Mouse (Mus musculus) fat pad, adult 2 months (tissue): ENCODE measurements around the gene Pctp.

Experiments
- DNase-seq: peaks from one replicate; pipeline ENCODE4 v3.0.0-alpha.2; 2011; ENCODE audit warnings: low read depth, low spot score; ENCODE audit errors: extremely low read depth

Gene Pctp

GRCm38 (mm10) chr11:90007791-90008531 lies 5.3 kb upstream of the Pctp start:
- DNase-seq, result no peak

GRCm38 (mm10) chr11:90006111-90006510 lies 3.4 kb upstream of the Pctp start:
- DNase-seq, result no peak

- no peak for DNase-seq
Measured at GRCm38 (mm10) chr11:90003386-90003785, 692 bp upstream of the Pctp start.

- no peak for DNase-seq
Measured at GRCm38 (mm10) chr11:90002987-90003348, 274 bp upstream of the Pctp start.

- DNase-seq, result peak; percentile 97
Measured at GRCm38 (mm10) chr11:90001396-90002230, 1.1 kb downstream of the Pctp start.

- DNase-seq, result peak; percentile 68
Measured at GRCm38 (mm10) chr11:90000666-90001065, 2.0 kb downstream of the Pctp start.

GRCm38 (mm10) chr11:89998996-89999770 lies 3.5 kb downstream of the Pctp start:
- DNase-seq, result no peak

- no peak for DNase-seq
Measured at GRCm38 (mm10) chr11:89996856-89997255, 5.8 kb downstream of the Pctp start.

- no peak for DNase-seq
Measured at GRCm38 (mm10) chr11:89996406-89996805, 6.3 kb downstream of the Pctp start.

- DNase-seq, result no peak
Measured at GRCm38 (mm10) chr11:89995596-89995995, 7.1 kb downstream of the Pctp start.

GRCm38 (mm10) chr11:89994706-89995105 lies 8.0 kb downstream of the Pctp start:
- no peak for DNase-seq

- DNase-seq, result no peak
Measured at GRCm38 (mm10) chr11:89991661-89992060, 11.0 kb downstream of the Pctp start.

- no peak for DNase-seq
Measured at GRCm38 (mm10) chr11:89988936-89989589, 13.6 kb downstream of the Pctp start.

GRCm38 (mm10) chr11:89986516-89986915 lies 16.2 kb downstream of the Pctp start:
- no peak for DNase-seq

GRCm38 (mm10) chr11:89985200-89986187 lies 17.2 kb downstream of the Pctp start:
- DNase-seq, result no peak

- DNase-seq, result no peak
Measured at GRCm38 (mm10) chr11:89984436-89984835, 18.3 kb downstream of the Pctp start.

- DNase-seq, result no peak
Measured at GRCm38 (mm10) chr11:89982918-89983317, 19.8 kb downstream of the Pctp start.

- DNase-seq, result no peak
Measured at GRCm38 (mm10) chr11:89980106-89980505, 22.6 kb downstream of the Pctp start.

- DNase-seq, result no peak
Measured at GRCm38 (mm10) chr11:89978914-89979818, 23.5 kb downstream of the Pctp start.
